Mouse (Mus musculus) stomach, embryonic 14.5 days (tissue): ENCODE data around the gene Npat. TPM values are rescaled to one million over a fixed set of nuclear protein-coding genes. Genes with fewer than 3 reads are reported as not detected.

ENCODE experiments used
- polyA plus RNA-seq: library from polyadenylated mRNA; unstranded; fragments of >200 nt; fragmentation: Nextera tagmentation; extraction: Ambion mirVana; gene quantifications from 2 replicates; pipeline ENCODE4 v1.2.1, GENCODE M21; 2014

Gene Npat
- polyA plus RNA-seq, 1 experiment from 2014 or later: 24.4 TPM

Other genes starting within 250 kb of the Npat start
- 14.7 and 15.5 TPM in 2 replicates for gene Exph5, start 235.4 kb upstream of the Npat start, polyA plus RNA-seq
- 29.5 and 34.3 TPM in 2 replicates for gene Kdelc2, start 153.0 kb upstream of the Npat start, polyA plus RNA-seq
- 0.61 and 1.0 TPM in 2 replicates for gene 4930550C14Rik, start 134.7 kb upstream of the Npat start, polyA plus RNA-seq
- gene Atm, start 307 bp upstream of the Npat start, polyA plus RNA-seq: 20.5 and 25.5 TPM in 2 replicates
- 114 and 116 TPM in 2 replicates for gene Acat1, start 73.3 kb downstream of the Npat start, polyA plus RNA-seq
- 48.6 and 50.7 TPM in 2 replicates for gene Cul5, start 133.0 kb downstream of the Npat start, polyA plus RNA-seq
- 0.29 and 0.61 TPM in 2 replicates for gene Rab39, start 169.2 kb downstream of the Npat start, polyA plus RNA-seq
- gene Slc35f2, start 234.5 kb downstream of the Npat start, polyA plus RNA-seq: 3.8 and 4.7 TPM in 2 replicates